ENCODE assay signal across 21 mouse cellular contexts in genomic region chr1:189403546-189403945, GRCm38 (mm10). TPM values are rescaled to one million over a fixed set of nuclear protein-coding genes. Genes with fewer than 3 reads are reported as not detected.
DNase-seq lines count a peak whose midpoint lies in the region; ATAC-seq and TF ChIP-seq lines count a peak whose summit lies in the region.
"Had no signal": no experiment of that assay in that cellular context is flagged by ENCODE, and none has a peak within 500 bp of the region (broad histone marks: within the 10 kb centered on the region; RNA-seq: fewer than 3 reads in every experiment).

No protein-coding gene starts in this region.

- H3K27ac ChIP-seq in kidney, embryonic 16.5 days (ENCODE audit: low read length) = no peak overlapping the region
- 0 out of 2 replicates have a peak overlapping the region, but pooled peaks have one; percentile 50 for H3K27ac ChIP-seq in embryonic facial prominence, embryonic 12.5 days
- no peak overlapping the region for H3K27ac ChIP-seq in limb, embryonic 11.5 days (replicated peaks; ENCODE audit: low read depth, low read length)
- no peak overlapping the region for H3K27ac ChIP-seq in layer of hippocampus, adult 2 months
- H3K27ac ChIP-seq: forebrain, embryonic 13.5 days; hindbrain, embryonic 10.5 days; liver, embryonic 14.5 days; midbrain, embryonic 13.5 days had no signal

- DNase-seq in embryo, embryonic 10 days (ENCODE audit: low spot score) = peak; percentile 69
- DNase-seq in embryo, embryonic 9.5 days (ENCODE audit: extremely low spot score) = no peak
- DNase-seq in kidney, postnatal 36 days = no peak
- DNase-seq in limb, embryonic 11.5 days (ENCODE audit: low spot score) = peak; percentile 28
- no peak for DNase-seq in layer of hippocampus, adult 2 months (ENCODE audit: low spot score in 2 of 2)
- no peak for DNase-seq in layer of hippocampus, postnatal 14 days (ENCODE audit: low spot score in 2 of 2)
- DNase-seq: adrenal gland, postnatal 14 days; cerebellum, adult 2 months; cerebellum, postnatal 36 days; heart, postnatal 10 days; kidney, adult 9 months; lung, embryonic 14.5 days; thymus, adult 18-20 months had no signal

- H3K4me1 ChIP-seq in kidney, embryonic 16.5 days (ENCODE audit: insufficient read depth, low read length) = peaks cover 12% of the 10 kb centered on the region
- peaks cover 22% of the 10 kb centered on the region for H3K4me1 ChIP-seq in embryonic facial prominence, embryonic 12.5 days
- H3K4me1 ChIP-seq in limb, embryonic 11.5 days (ENCODE audit: control insufficient read depth, insufficient read depth, low read length) = 0 out of 2 replicates have a peak, but pooled peaks cover 9% of the 10 kb centered on the region
- H3K4me1 ChIP-seq: forebrain, embryonic 13.5 days; heart, embryonic 12.5 days had no signal

- H3K36me3 ChIP-seq in kidney, embryonic 16.5 days (ENCODE audit: insufficient read depth, low read length) = no peaks in the 10 kb centered on the region
- H3K36me3 ChIP-seq in embryonic facial prominence, embryonic 12.5 days = no peaks in the 10 kb centered on the region
- no peaks in the 10 kb centered on the region for H3K36me3 ChIP-seq in limb, embryonic 11.5 days (ENCODE audit: control insufficient read depth, insufficient read depth, low read length)
- H3K36me3 ChIP-seq: heart, embryonic 12.5 days; hindbrain, embryonic 10.5 days; midbrain, embryonic 13.5 days had no signal

- TF ChIP-seq CTCF in layer of hippocampus, adult 2 months (conservative IDR thresholded peaks at IDR 0.05) = no peak

- H3K9me3 ChIP-seq in kidney, embryonic 16.5 days (ENCODE audit: low read length) = no peaks in the 10 kb centered on the region
- H3K9me3 ChIP-seq in embryonic facial prominence, embryonic 12.5 days = no peaks in the 10 kb centered on the region
- no peaks in the 10 kb centered on the region for H3K9me3 ChIP-seq in limb, embryonic 11.5 days (ENCODE audit: control insufficient read depth, low read length)
- H3K9me3 ChIP-seq: forebrain, embryonic 13.5 days; heart, embryonic 12.5 days; hindbrain, embryonic 10.5 days; midbrain, embryonic 13.5 days had no signal

- 0 out of 2 replicates have a peak, but pooled peaks cover 2% of the 10 kb centered on the region for H3K27me3 ChIP-seq in kidney, embryonic 16.5 days (ENCODE audit: insufficient read depth, low read length)
- H3K27me3 ChIP-seq in embryonic facial prominence, embryonic 12.5 days = no peaks in the 10 kb centered on the region
- H3K27me3 ChIP-seq in limb, embryonic 11.5 days (ENCODE audit: control insufficient read depth, insufficient read depth, low read length) = no peaks in the 10 kb centered on the region
- H3K27me3 ChIP-seq: forebrain, embryonic 13.5 days; heart, embryonic 12.5 days; midbrain, embryonic 13.5 days had no signal

- ATAC-seq in kidney, embryonic 16.5 days (ENCODE audit: low FRiP score, low TSS enrichment) = 0 out of 2 replicates have a peak, but pooled peaks have one; percentile 16
- ATAC-seq in embryonic facial prominence, embryonic 12.5 days (ENCODE audit: insufficient number of reproducible peaks, insufficient read depth, low FRiP score, low TSS enrichment) = no peak
- ATAC-seq in limb, embryonic 11.5 days (ENCODE audit: insufficient number of reproducible peaks, low FRiP score, low TSS enrichment, low read depth) = no peak
- ATAC-seq: forebrain, embryonic 13.5 days; midbrain, embryonic 13.5 days had no signal

- no peak overlapping the region for H3K4me3 ChIP-seq in kidney, embryonic 16.5 days (ENCODE audit: low read length)
- H3K4me3 ChIP-seq in embryonic facial prominence, embryonic 12.5 days = no peak overlapping the region
- no peak overlapping the region for H3K4me3 ChIP-seq in limb, embryonic 11.5 days (ENCODE audit: low read depth, low read length)
- H3K4me3 ChIP-seq in layer of hippocampus, adult 2 months = no peak overlapping the region
- H3K4me3 ChIP-seq: forebrain, embryonic 13.5 days; heart, embryonic 12.5 days; hindbrain, embryonic 10.5 days; midbrain, embryonic 13.5 days had no signal

- no peak overlapping the region for H3K4me2 ChIP-seq in kidney, embryonic 16.5 days (replicated peaks; ENCODE audit: low read depth, low read length)
- no peak overlapping the region for H3K4me2 ChIP-seq in embryonic facial prominence, embryonic 12.5 days (replicated peaks)
- no peak overlapping the region for H3K4me2 ChIP-seq in limb, embryonic 11.5 days (ENCODE audit: low read depth, severe bottlenecking)
- H3K4me2 ChIP-seq: forebrain, embryonic 13.5 days; heart, embryonic 12.5 days; lung, embryonic 14.5 days; midbrain, embryonic 13.5 days had no signal

- no peak overlapping the region for H3K9ac ChIP-seq in kidney, embryonic 16.5 days (replicated peaks; ENCODE audit: low read length)
- H3K9ac ChIP-seq in embryonic facial prominence, embryonic 12.5 days = no peak overlapping the region
- no peak overlapping the region for H3K9ac ChIP-seq in limb, embryonic 11.5 days (ENCODE audit: low read length)
- H3K9ac ChIP-seq: forebrain, embryonic 13.5 days; heart, embryonic 12.5 days; liver, embryonic 14.5 days; lung, embryonic 14.5 days; midbrain, embryonic 13.5 days had no signal

- 19% methylated on average over 6 of the region's 6 CpGs for WGBS in kidney, embryonic 16.5 days
- 29% methylated on average over 6 of the region's 6 CpGs for WGBS in embryonic facial prominence, embryonic 12.5 days
- WGBS in limb, embryonic 11.5 days = 7% methylated on average over 6 of the region's 6 CpGs

RNA-seq across cellular contexts. Expression of gene Kcnk2, which starts 1.5 kb away (rescaled TPM):
- polyA plus RNA-seq in kidney, embryonic 16.5 days (2015; fragmentation: Nextera tagmentation; extraction: Ambion mirVana) = 1.8 and 1.9 TPM in 2 replicates
- 6.3 and 6.6 TPM in 2 replicates for polyA plus RNA-seq in embryonic facial prominence, embryonic 12.5 days (2016; fragmentation: Nextera tagmentation; extraction: Ambion mirVana)
- 2.4 and 2.6 TPM in 2 replicates for polyA plus RNA-seq in limb, embryonic 11.5 days (2014; fragmentation: Nextera tagmentation; extraction: Ambion mirVana)
- 10 to 100 TPM; 47.9 to 48.4 TPM for total RNA-seq in layer of hippocampus, adult 2 months (2021)
- total RNA-seq in layer of hippocampus, postnatal 14 days (2021) = 10 to 100 TPM; 35.7 to 39.4 TPM
- total RNA-seq: monocyte, adult 5-6 weeks had no signal

Comparison
In these comparisons a context has a peak if more than half of its experiments do, and no peak if none do; other contexts are left out.
1. DNase-seq: peak in embryo, embryonic 10 days (single experiment) and limb, embryonic 11.5 days (single experiment); none in embryo, embryonic 9.5 days (single experiment), kidney, postnatal 36 days (0 of 2), layer of hippocampus, adult 2 months (0 of 2) and layer of hippocampus, postnatal 14 days (0 of 2).